ENCODE assay signal across 8 mouse cellular contexts in the genomic region with DNA sequence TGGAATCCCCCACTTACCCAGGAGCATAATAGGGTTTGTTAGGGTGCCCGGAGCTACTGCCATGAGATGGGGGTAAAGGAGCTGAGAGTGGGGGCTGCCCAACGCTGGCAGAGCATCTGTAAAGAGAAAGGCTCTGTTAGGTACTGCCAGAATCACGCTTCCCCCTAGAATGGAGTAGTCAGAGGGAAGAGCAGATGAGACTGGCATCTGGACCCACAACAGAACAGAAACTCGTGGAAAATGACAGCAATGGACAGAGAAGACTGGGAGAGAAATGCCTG. TPM values are rescaled to one million over a fixed set of nuclear protein-coding genes. Genes with fewer than 3 reads are reported as not detected.
A peak's percentile ranks its signal among the peaks of the same experiment; 100 is the strongest.
DNase-seq lines count a peak whose midpoint lies in the region; ATAC-seq lines count a peak whose summit lies in the region.

No protein-coding gene starts in this region.

- 88% methylated on average over 4 of the region's 4 CpGs for WGBS in hindbrain, embryonic 10.5 days
- 84% methylated on average over 4 of the region's 4 CpGs for WGBS in hindbrain, embryonic 14.5 days
- WGBS in embryonic facial prominence, embryonic 10.5 days = 89% methylated on average over 4 of the region's 4 CpGs
- WGBS in forebrain, embryonic 15.5 days = 86% methylated on average over 4 of the region's 4 CpGs
- 91% methylated on average over 4 of the region's 4 CpGs for WGBS in midbrain, embryonic 10.5 days

- H3K27me3 ChIP-seq in hindbrain, embryonic 10.5 days (ENCODE audit: insufficient read depth, poor library complexity, severe bottlenecking) = no peaks in the 10 kb centered on the region
- H3K27me3 ChIP-seq in hindbrain, embryonic 14.5 days (ENCODE audit: control insufficient read depth, insufficient read depth, low read length) = no peaks in the 10 kb centered on the region
- H3K27me3 ChIP-seq in embryonic facial prominence, embryonic 10.5 days (replicated peaks; ENCODE audit: low read depth, poor library complexity, severe bottlenecking) = no peaks in the 10 kb centered on the region
- H3K27me3 ChIP-seq in forebrain, embryonic 15.5 days = no peaks in the 10 kb centered on the region
- no peaks in the 10 kb centered on the region for H3K27me3 ChIP-seq in midbrain, embryonic 10.5 days (ENCODE audit: low read depth, poor library complexity, severe bottlenecking)

- peaks cover 47% of the 10 kb centered on the region for H3K4me1 ChIP-seq in hindbrain, embryonic 10.5 days (replicated peaks)
- H3K4me1 ChIP-seq in hindbrain, embryonic 14.5 days (replicated peaks; ENCODE audit: control insufficient read depth, insufficient read depth, low read length) = peaks cover 27% of the 10 kb centered on the region
- H3K4me1 ChIP-seq in embryonic facial prominence, embryonic 10.5 days = peaks cover 50% of the 10 kb centered on the region
- peaks cover 33% of the 10 kb centered on the region for H3K4me1 ChIP-seq in forebrain, embryonic 15.5 days
- peaks cover 56% of the 10 kb centered on the region for H3K4me1 ChIP-seq in midbrain, embryonic 10.5 days

- peaks cover 70% of the 10 kb centered on the region for H3K36me3 ChIP-seq in hindbrain, embryonic 10.5 days
- H3K36me3 ChIP-seq in hindbrain, embryonic 14.5 days (replicated peaks; ENCODE audit: control insufficient read depth, insufficient read depth) = peaks cover 71% of the 10 kb centered on the region
- H3K36me3 ChIP-seq in embryonic facial prominence, embryonic 10.5 days (replicated peaks) = peaks cover 68% of the 10 kb centered on the region
- peaks cover 56% of the 10 kb centered on the region for H3K36me3 ChIP-seq in forebrain, embryonic 15.5 days
- peaks cover 61% of the 10 kb centered on the region for H3K36me3 ChIP-seq in midbrain, embryonic 10.5 days

- peak overlapping the region; percentile 82 for H3K4me3 ChIP-seq in hindbrain, embryonic 10.5 days
- no peak overlapping the region for H3K4me3 ChIP-seq in hindbrain, embryonic 14.5 days (replicated peaks; ENCODE audit: low read length)
- peak overlapping the region; percentile 93 for H3K4me3 ChIP-seq in embryonic facial prominence, embryonic 10.5 days
- H3K4me3 ChIP-seq in forebrain, embryonic 15.5 days = no peak overlapping the region
- H3K4me3 ChIP-seq in midbrain, embryonic 10.5 days = peak overlapping the region; percentile 93

- H3K27ac ChIP-seq in hindbrain, embryonic 10.5 days = peak overlapping the region; percentile 99; the same call in 1 of the 2 replicates
- no peak overlapping the region for H3K27ac ChIP-seq in hindbrain, embryonic 14.5 days
- H3K27ac ChIP-seq in embryonic facial prominence, embryonic 10.5 days (replicated peaks) = no peak overlapping the region
- peak overlapping the region; percentile 99; the same call in 1 of the 2 replicates for H3K27ac ChIP-seq in forebrain, embryonic 15.5 days (replicated peaks)
- H3K27ac ChIP-seq in midbrain, embryonic 10.5 days (replicated peaks) = no peak overlapping the region

- H3K9ac ChIP-seq in hindbrain, embryonic 14.5 days = no peak overlapping the region
- H3K9ac ChIP-seq in forebrain, embryonic 15.5 days (replicated peaks) = peak overlapping the region; percentile 89; the same call in 1 of the 2 replicates

- no peak for DNase-seq in hindbrain, embryonic 10.5 days (ENCODE audit: low spot score)
- no peak for DNase-seq in hindbrain, embryonic 14.5 days (ENCODE audit: low spot score)
- DNase-seq in embryonic facial prominence, embryonic 10.5 days (ENCODE audit: low spot score) = no peak
- DNase-seq in midbrain, embryonic 10.5 days (ENCODE audit: low spot score) = no peak
- DNase-seq in thymus, postnatal 25 days = no peak
- no peak for DNase-seq in spleen, postnatal 10 days (ENCODE audit: low spot score in 2 of 2)
- no peak for DNase-seq in adipocyte (ENCODE audit: low spot score)

- no peaks in the 10 kb centered on the region for H3K9me3 ChIP-seq in hindbrain, embryonic 10.5 days
- H3K9me3 ChIP-seq in hindbrain, embryonic 14.5 days (ENCODE audit: control insufficient read depth, low read length) = no peaks in the 10 kb centered on the region
- no peaks in the 10 kb centered on the region for H3K9me3 ChIP-seq in embryonic facial prominence, embryonic 10.5 days
- H3K9me3 ChIP-seq in forebrain, embryonic 15.5 days = no peaks in the 10 kb centered on the region
- H3K9me3 ChIP-seq in midbrain, embryonic 10.5 days (replicated peaks) = no peaks in the 10 kb centered on the region

- no peak overlapping the region for H3K4me2 ChIP-seq in hindbrain, embryonic 14.5 days (replicated peaks)
- no peak overlapping the region for H3K4me2 ChIP-seq in forebrain, embryonic 15.5 days (replicated peaks)

- no peak for ATAC-seq in hindbrain, embryonic 14.5 days (ENCODE audit: low FRiP score)
- ATAC-seq in forebrain, embryonic 15.5 days (replicated peaks) = no peak

RNA-seq across cellular contexts. Expression of a gene that starts 5.8 kb away (rescaled TPM):
- 37.9 and 43.4 TPM in 2 replicates for polyA plus RNA-seq in hindbrain, embryonic 10.5 days (2016; fragmentation: Nextera tagmentation; extraction: Ambion mirVana)
- 26.8 and 33.0 TPM in 2 replicates for polyA plus RNA-seq in hindbrain, embryonic 14.5 days (2014; fragmentation: Nextera tagmentation; extraction: Ambion mirVana)
- 39.8 and 39.9 TPM in 2 replicates for polyA plus RNA-seq in embryonic facial prominence, embryonic 10.5 days (2016; fragmentation: Nextera tagmentation; extraction: Ambion mirVana)
- polyA plus RNA-seq in forebrain, embryonic 15.5 days (2015; fragmentation: Nextera tagmentation; extraction: Ambion mirVana) = 56.6 and 58.9 TPM in 2 replicates
- polyA plus RNA-seq in midbrain, embryonic 10.5 days (2016; fragmentation: Nextera tagmentation; extraction: Ambion mirVana) = 31.8 and 37.1 TPM in 2 replicates

RNA-seq across cellular contexts. Expression of a gene that starts 9.6 kb away (rescaled TPM):
- 22.1 and 22.2 TPM in 2 replicates for polyA plus RNA-seq in hindbrain, embryonic 10.5 days (2016; fragmentation: Nextera tagmentation; extraction: Ambion mirVana)
- polyA plus RNA-seq in hindbrain, embryonic 14.5 days (2014; fragmentation: Nextera tagmentation; extraction: Ambion mirVana) = 5.4 and 7.7 TPM in 2 replicates
- polyA plus RNA-seq in embryonic facial prominence, embryonic 10.5 days (2016; fragmentation: Nextera tagmentation; extraction: Ambion mirVana) = 19.8 and 23.1 TPM in 2 replicates
- polyA plus RNA-seq in forebrain, embryonic 15.5 days (2015; fragmentation: Nextera tagmentation; extraction: Ambion mirVana) = 5.9 and 6.7 TPM in 2 replicates
- polyA plus RNA-seq in midbrain, embryonic 10.5 days (2016; fragmentation: Nextera tagmentation; extraction: Ambion mirVana) = 16.9 and 21.4 TPM in 2 replicates

RNA-seq across cellular contexts. Expression of a gene that starts 12.2 kb away (rescaled TPM):
- 47.2 and 51.7 TPM in 2 replicates for polyA plus RNA-seq in hindbrain, embryonic 10.5 days (2016; fragmentation: Nextera tagmentation; extraction: Ambion mirVana)
- 23.9 and 26.7 TPM in 2 replicates for polyA plus RNA-seq in hindbrain, embryonic 14.5 days (2014; fragmentation: Nextera tagmentation; extraction: Ambion mirVana)
- polyA plus RNA-seq in embryonic facial prominence, embryonic 10.5 days (2016; fragmentation: Nextera tagmentation; extraction: Ambion mirVana) = 49.3 and 50.2 TPM in 2 replicates
- polyA plus RNA-seq in forebrain, embryonic 15.5 days (2015; fragmentation: Nextera tagmentation; extraction: Ambion mirVana) = 44.3 and 45.9 TPM in 2 replicates
- polyA plus RNA-seq in midbrain, embryonic 10.5 days (2016; fragmentation: Nextera tagmentation; extraction: Ambion mirVana) = 50.4 and 57.3 TPM in 2 replicates

RNA-seq across cellular contexts. Expression of a gene that starts 12.4 kb away (rescaled TPM):
- 148 and 159 TPM in 2 replicates for polyA plus RNA-seq in hindbrain, embryonic 10.5 days (2016; fragmentation: Nextera tagmentation; extraction: Ambion mirVana)
- polyA plus RNA-seq in hindbrain, embryonic 14.5 days (2014; fragmentation: Nextera tagmentation; extraction: Ambion mirVana) = 117 and 130 TPM in 2 replicates
- 136 and 137 TPM in 2 replicates for polyA plus RNA-seq in embryonic facial prominence, embryonic 10.5 days (2016; fragmentation: Nextera tagmentation; extraction: Ambion mirVana)
- 89.4 and 91.9 TPM in 2 replicates for polyA plus RNA-seq in forebrain, embryonic 15.5 days (2015; fragmentation: Nextera tagmentation; extraction: Ambion mirVana)
- polyA plus RNA-seq in midbrain, embryonic 10.5 days (2016; fragmentation: Nextera tagmentation; extraction: Ambion mirVana) = 145 and 146 TPM in 2 replicates

RNA-seq across cellular contexts. Expression of a gene that starts 38.5 kb away (rescaled TPM):
- polyA plus RNA-seq in hindbrain, embryonic 10.5 days (2016; fragmentation: Nextera tagmentation; extraction: Ambion mirVana) = 45.1 and 46.9 TPM in 2 replicates
- polyA plus RNA-seq in hindbrain, embryonic 14.5 days (2014; fragmentation: Nextera tagmentation; extraction: Ambion mirVana) = 67.5 and 76.6 TPM in 2 replicates
- polyA plus RNA-seq in embryonic facial prominence, embryonic 10.5 days (2016; fragmentation: Nextera tagmentation; extraction: Ambion mirVana) = 46.2 and 55.9 TPM in 2 replicates
- 127 and 138 TPM in 2 replicates for polyA plus RNA-seq in forebrain, embryonic 15.5 days (2015; fragmentation: Nextera tagmentation; extraction: Ambion mirVana)
- 41.7 and 50.6 TPM in 2 replicates for polyA plus RNA-seq in midbrain, embryonic 10.5 days (2016; fragmentation: Nextera tagmentation; extraction: Ambion mirVana)

Comparison
In these comparisons a context has a peak if more than half of its experiments do, and no peak if none do; other contexts are left out.
1. H3K27ac ChIP-seq: peak in hindbrain, embryonic 10.5 days (single experiment) and forebrain, embryonic 15.5 days (single experiment); none in hindbrain, embryonic 14.5 days (single experiment), embryonic facial prominence, embryonic 10.5 days (single experiment) and midbrain, embryonic 10.5 days (single experiment).
2. H3K4me3 ChIP-seq: peak in hindbrain, embryonic 10.5 days (single experiment), embryonic facial prominence, embryonic 10.5 days (single experiment) and midbrain, embryonic 10.5 days (single experiment); none in hindbrain, embryonic 14.5 days (single experiment) and forebrain, embryonic 15.5 days (single experiment).